Mouse (Mus musculus) ovary, postnatal 10 days (tissue): ENCODE results near the gene Apba3.

ENCODE experiments used
- DNase-seq: peaks from one replicate; pipeline ENCODE4 v3.0.0; 2022; ENCODE audit warnings: low spot score

Apba3 gene

DNA sequence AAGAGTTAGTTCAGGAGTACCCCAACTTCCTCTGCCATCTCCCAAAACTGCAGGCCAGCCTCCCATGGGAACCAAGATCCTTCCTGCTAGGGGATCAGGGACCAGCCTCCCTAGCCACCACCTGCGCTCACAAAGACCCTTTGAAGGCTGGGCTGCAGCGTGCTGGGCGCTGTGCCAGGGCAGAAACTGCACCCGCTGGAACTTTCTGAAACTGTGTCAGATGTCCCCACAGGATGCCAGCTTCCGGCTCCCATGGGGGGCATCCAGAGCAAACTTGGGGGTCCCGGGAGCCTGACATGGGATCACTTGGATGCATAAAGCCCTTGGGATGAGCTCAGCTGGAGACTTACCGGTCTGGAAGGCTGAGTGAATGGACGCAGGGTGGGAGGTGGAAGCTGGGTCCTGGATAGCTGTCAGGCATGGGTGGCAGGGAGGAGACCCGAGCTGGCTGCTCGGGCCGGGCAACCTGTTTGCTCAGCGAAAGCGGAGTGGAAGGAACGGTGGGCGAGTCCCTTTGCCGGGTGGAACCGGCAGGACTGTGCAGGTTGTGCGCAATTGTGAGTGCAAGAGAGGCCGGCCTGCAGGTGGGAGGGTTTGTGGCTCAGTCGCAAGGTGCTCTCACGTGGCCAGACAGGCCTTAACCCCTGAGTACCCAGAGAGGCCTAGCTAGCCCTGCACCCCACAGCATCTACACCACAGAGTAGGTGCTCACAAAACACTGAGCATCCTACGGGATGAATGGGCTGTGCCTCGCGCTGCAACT lies 24.1 kb downstream of the Apba3 start:
- no peak for DNase-seq

DNA sequence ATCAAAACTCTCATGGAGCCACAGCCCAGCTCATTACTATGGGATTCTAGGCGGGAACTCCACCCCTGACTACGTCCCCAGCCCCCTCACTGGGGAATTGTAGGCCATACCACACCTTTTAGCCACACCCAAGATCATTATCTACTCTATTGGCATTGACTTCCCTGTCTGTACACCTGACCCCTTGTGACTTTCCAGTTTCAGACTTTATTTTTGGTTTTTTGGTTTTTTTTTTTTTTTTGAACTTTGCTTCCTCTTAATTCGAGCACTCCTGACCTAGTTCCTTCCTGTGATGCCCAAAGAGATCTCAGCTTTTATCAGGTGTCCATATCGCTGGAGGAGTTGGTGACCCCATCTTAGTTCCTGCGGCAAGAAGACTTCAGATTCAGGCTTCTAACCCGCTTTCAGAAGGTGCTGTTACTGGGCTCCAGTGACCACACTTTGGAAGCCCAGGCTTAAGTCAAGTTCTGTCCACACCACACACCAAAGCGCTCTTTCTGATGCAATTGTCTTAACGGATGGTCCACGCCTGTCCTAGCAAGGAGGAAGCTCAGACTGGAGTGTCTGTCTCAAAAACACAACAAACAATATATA lies 24.8 kb downstream of the Apba3 start, which contains the start of gene Tjp3:
Tjp3 (minus strand) TSS at position 71 of the 594 bp plus-strand sequence.
- no peak for DNase-seq

DNA sequence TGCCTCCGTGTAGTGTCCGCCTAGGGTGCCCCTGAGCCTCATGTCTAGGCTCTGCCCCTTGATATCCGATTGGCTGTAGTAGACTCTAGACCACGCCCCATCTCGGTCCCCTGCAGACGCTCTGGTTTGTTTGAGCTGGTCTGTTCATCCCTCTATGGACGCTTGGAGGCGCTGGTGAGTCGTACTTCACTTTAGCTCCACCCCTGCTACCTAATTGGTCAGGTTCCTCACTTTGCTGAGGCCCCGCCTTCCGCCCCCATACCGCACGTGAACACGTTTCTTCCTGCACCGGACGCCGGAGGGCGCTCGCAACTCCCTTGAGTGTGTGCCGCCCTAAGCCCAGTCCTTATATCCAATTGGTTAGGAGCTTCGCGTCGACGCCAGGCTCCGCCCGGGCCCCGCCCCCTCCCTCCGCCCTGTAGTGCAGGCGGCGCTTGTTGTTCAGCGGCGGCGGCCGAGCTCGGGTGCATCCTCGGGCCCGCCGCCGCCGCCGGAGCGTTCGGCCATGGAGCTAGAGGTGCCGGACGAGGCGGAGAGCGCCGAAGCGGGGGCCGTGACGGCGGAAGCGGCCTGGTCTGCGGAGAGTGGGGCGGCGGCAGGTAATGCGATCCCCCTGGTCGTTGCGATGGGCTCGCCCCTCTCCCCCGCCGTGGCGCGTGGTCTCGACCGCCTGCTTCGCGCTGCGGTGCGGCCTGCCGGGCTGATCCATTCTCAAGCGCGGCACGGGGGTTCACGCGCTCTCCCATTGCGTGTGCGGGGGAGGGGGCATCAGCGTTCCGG lies 26.0 kb downstream of the Apba3 start, which contains the start of gene Pip5k1c:
Pip5k1c (plus strand) TSS at position 410 of the 780 bp plus-strand sequence.
- peak; percentile 90 for DNase-seq

DNA sequence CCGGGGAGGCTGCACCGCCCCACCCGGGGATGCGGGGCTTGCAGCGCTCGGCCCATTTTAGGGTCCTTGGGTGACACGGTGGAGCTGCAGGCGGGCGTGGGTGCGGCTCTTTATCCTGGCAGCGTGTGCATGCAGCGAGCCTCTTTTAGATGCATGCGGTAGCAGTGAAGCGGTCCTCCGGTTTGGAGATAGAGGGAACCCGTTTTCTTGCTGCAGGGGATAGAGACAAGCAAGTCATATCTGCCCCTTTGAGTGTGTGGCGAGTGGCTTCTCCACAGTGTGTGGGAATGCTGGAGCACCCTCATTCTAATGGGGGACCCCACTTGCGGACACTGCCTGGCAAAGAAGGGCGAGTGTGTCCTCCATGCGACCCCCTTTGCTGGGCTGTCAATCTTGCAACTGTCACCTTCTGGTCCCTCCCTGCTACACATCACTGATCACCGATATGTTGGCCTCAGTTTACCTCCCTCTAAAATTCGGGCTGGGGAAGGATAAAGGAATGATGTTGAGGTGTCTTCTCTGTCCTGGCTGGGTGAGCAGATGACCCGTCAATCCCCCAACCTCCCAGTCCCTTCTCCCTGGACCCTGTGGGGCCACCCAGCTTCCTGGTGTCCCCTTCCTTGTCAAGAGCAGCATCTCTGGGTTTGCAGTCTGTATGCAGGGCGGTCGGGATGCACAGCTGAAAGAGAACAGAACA lies 26.7 kb downstream of the Apba3 start:
- DNase-seq, result no peak

DNA sequence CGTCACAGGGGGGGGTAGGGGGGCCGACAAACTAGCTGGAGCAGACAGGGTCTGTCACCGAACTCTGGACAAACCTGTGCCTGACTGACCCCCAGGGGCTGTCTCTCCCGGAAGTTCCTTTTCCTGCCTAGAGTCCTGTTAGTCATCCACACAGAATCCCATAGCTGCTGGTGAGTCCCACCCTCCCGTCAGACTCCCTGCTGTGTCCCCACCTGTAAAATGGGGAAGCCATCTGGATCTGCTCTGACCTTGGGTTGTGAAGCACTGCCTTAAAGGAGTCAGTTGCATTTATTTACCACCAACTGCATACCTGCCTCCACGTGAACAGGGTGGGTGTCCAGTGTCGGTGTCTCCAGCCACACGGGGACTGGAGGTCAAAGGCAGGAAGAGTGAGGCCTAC lies 27.7 kb downstream of the Apba3 start:
- DNase-seq, result no peak

DNA sequence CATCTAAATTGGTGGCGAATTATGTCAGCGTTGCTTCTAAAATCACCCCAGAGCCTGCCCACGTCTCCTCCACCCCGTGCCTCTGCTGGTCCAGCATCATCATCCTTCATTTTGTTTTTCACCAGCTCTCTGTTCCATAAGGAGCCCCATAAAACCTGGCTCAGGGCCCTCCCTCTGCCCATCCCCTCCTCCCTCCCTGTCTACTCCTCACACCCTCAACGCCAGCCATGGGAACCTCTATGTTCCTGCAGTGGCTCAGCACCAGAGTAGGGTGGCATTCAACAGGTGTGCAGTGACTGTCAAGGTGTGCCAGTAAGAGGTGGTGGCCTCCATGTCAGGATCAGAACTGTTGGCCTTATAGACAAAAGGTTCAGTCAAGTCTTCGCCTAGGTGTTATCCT lies 28.4 kb downstream of the Apba3 start:
- no peak for DNase-seq

DNA sequence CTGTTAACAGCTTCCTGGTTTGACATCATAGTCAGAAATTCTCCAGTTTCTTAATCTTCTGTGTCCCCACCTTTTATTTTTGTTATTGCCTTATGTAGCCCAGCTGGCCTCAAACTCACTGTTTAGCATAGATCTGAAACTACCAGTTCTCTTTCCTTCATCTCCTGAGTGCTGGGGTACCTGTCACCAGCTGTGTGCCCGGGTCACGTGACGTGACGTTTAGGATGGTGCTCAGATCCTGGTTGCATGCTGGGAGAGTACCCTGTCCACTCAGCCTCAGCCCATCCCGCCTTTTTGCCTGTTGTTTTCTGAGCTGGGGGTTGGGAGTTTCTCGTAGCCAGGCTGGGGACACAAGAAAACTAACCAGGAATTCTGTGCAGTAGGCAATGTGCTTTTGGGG lies 30.5 kb downstream of the Apba3 start:
- DNase-seq, result no peak

DNA sequence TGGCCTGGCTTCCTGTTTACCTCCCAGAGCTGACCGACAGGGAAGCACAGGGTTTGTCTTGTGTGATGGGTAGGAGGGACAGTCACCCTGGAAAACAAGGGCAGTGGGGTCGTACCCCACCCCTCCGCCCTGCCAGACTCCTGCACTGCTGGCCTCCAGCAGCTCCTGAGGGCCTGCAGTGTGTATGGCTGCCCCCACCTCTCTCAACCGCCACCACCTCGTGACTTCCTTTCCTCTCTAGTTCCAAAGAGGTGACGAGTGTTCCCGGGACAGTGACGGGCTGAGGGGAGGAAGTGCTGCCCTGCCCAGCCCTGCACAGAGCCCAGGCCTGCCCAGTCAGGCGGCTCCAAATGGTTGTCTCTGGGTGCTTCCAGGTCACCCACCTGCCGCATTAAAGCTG lies 31.1 kb downstream of the Apba3 start:
- DNase-seq, result no peak

DNA sequence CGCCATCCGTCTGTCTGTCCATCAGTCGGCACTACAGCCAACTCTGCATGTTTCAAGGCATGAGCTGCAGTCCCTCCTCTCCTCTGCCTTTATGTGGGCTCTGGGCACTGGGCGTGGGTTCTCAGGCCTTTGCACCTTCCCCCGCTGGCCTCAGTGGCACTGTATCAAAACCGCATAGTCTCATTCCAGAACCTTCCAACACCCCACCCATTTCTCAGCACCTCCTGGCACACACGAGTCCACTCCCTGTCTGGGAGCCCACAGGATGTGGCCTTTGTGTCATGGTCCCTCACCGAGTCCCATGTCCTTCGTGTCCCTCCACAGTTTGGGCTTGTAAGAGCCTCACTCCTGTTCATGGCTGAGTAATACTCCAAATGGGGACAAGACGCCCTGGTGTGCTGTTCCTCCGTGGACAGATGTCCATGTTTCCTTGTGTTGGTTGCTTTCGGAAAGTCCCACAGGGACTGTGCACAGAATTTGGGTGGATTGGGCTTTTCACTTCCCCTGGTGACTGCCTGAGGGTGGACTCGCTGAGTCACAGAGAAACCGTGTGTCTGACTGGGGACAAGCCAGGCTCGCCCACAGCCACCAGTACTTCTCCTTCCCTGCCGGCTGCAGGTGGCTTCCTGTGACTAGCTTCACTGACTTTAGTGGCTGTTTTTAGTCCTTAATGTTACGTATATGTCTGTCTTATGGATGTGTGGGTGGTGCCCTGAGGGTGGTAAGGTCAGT lies 31.8 kb downstream of the Apba3 start:
- no peak for DNase-seq

DNA sequence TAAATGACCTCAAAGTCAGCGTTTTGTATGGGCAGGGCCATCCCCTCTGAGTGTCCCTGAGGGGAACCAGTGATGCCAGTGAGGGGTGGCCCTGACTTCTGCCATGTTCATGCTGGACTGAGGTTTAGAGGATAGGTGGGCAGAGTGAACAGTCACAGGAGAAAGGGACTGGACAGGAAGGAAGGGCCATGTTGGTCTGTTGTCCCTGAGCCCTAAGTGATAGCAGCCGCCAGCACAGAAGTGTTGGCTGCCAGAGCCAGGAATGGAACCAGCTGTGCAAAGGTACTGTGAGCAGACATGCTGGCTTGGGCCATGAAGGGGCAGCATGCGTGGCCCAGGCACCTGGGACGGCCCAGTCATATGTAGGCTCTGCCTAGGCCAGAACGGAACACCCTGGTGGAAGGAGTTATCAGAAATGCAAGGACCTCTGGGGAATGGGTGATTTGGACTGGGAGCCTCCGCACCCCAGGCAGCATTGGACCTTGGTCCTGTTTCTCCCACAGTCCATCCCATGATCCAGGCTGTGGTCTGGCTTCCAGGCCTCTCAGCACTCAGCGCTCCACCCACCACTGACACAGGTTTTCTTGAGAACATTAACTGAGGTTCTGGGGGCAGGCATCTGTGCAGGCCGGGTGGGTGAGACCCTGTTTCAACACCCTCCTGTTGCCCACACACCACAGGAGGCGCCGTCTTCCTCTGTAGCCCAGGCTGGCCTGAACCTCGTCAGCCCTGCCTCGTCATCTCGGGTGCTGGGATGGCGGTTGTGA lies 33.0 kb downstream of the Apba3 start:
- no peak for DNase-seq

DNA sequence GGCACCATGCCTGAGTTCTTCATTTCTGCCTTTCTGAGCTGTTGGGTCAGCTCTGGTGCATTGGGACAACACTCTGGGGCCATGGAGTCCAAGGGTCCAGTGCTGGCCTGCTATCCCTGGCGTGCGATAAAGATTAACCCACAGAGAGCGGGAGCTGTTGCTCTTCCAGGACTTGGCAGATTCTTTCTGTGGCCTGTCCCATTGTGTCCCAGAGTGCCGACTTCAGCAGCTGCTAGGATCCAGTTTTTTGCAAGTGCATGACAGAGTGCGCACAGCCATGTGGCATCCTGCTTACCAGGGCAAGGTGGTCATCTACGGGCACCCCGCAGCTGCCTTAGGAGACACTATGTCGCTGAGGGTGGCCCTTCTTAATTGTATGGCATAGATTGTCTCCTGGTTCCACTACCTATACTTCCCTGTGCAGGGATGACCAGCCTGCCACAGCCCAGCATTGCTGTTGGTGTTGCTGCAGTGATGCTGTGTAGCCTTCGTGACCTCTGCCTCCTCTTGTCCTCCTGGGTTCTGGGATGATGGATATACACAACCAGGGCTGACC lies 33.7 kb downstream of the Apba3 start:
- DNase-seq, result no peak

DNA sequence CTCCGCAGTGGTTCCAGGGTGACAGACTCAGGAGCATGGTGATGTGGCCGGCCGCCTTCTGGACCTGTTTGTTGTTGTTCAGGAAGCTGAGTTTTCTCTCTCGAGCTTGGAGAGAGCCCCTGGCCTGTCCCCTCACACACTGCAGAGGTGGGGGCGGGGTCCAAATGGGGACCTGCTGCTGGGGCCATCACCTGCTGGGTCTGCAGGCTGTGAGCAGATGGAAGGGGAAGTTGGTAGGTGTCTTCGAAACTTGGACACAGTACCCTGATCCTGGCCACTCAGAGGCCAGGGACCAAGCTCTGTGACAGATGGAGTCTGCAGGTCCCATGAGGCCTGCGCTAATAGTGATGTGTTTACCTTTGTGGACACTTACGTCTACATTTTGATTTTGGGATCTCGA lies 34.6 kb downstream of the Apba3 start:
- DNase-seq, result no peak

DNA sequence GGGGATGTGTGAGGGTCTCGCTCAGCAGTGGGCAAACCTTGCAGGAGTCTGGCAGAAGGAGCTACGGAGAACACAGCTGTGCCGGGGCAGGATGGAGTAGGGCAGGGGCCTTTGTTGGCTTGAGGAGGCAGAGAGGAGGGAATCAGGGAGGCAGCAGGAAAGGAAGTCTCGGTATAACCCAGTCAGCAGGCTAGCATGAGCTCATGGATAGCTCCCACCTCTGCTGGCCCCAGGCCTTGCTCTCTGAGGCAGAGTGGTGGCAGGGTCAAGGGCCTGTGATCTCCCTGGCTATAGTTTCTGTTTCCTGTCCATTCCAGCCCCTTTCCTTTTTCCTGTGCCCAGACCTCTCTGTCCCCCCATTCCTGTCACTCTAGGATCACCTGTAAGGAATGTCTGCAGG lies 35.5 kb downstream of the Apba3 start:
- no peak for DNase-seq

DNA sequence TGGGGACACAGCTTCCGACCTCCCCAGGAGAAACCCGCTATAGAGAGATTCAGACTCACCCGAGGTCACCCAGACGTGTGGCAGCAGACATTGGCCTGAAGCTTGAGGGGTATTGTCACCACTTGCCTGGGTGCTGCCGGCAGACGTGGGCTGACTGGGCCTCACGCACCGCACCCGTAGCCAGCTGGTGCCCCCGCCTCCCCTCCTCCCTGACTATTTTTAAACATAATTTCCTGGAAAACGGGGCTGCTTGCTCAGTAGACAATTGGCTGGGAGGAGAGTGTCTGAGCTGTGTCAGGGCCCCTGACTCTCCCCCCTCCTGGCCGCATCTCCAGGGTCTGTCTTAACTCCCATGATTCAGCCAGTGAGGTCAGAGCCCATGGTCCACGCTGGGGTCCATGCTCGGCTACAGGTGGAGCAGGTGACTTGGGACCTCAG lies 36.0 kb downstream of the Apba3 start:
- DNase-seq, result no peak

DNA sequence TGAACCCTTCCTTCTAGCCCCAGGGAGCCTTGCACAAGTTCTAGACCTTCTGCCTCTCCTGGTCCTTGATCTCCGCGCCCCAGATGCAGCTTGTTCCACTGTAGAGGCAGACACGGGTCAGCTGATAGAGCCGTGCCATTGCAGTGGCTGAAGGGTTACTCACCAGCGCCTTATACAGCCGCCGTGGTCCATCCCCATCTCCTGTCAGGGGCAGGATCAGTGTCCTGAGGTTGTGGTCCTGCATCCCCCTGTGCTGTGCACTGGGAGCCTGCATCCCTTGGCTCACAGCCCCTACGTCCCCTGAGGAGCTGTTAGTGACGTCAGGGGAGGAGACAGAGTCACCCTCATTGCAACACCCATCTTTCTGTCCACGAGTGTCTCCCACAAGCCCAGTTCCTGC lies 36.5 kb downstream of the Apba3 start:
- no peak for DNase-seq

DNA sequence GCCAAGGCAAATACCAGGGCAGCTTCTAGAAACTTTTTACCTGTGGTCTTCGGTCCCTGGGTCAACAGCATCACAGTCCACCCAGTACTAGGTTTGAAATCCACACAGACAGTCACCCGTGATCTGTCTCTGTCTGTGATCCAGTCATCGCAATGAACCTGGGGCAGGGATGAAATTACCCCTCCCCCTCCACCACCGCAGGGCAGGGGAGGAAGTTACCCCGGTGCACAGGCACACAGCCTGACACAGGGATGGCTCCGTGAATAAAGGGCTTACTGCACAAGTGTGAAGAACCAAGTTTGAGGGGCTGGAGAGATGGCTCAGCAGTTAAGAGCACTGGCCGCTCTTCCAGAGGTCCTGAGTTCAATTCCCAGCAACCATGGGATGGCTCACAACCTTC lies 37.0 kb downstream of the Apba3 start:
- DNase-seq, result no peak

DNA sequence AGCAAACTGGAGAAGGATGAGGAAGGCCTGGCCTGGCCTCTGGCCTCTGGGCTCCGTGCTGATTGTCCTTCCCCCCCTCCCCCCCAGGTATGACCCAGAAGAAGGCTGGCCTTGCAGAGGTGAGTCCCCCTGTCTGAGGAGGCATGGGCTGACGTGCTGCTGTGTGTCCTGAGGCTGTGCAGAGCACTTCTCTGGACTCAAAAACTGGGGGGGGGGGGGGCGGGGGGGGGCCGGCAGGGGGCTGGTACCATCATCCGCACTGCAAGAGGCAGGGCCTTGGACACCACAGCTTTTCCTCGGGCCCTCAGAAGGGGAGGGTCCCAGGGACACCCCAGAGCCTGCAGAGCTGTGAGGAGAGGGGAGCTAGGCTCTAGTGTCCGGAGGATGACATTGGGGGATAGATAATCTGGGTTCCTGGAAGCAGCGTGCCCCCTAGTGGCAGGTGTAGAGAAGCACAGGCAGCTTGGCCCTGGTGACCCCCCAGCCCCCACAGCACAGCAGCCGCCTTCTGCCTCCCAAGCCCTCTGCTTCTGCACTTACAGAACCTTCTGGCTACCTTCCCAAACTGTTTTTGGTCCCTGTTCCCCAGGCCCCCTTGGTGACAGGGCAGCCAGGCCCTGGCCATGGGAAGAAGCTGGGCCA lies 38.0 kb downstream of the Apba3 start:
- DNase-seq, result no peak

DNA sequence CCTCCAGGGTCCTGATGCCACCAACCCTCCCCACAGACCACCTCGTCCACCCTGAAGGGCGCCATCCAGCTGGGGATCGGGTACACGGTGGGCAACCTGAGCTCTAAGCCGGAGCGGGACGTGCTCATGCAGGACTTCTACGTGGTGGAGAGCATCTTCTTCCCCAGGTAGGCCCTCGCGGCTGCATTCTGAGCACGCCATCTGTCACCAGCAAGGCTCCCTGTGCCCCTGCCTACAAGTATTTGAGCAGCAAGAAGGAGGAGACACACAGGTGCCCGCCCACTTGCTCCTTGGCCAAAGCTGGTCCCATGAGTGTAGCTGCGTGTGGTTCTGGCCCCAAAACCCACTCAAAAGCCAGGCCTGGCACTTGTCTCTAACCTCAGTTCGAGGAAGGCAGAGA lies 38.9 kb downstream of the Apba3 start:
- DNase-seq, result no peak

DNA sequence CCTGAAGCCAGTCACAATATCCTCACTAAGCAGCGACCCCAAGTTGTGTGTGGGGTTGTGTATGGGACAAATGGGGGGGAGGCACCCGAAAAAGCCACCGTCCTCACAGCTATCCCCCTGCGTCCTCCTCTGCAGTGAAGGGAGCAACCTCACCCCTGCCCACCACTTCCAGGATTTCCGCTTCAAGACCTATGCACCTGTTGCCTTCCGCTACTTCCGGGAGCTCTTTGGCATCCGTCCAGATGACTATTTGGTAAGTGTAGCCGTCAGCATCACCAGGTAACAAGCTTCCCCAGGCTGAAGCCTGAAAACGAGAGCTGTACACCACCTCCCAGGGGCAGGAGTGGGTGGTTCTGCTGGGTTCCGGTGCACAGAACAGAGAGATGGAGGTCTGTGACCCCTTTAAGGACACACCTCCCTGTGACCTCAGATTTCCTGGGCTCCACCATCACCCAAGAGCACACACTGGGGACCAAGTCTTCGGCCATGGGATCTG lies 39.5 kb downstream of the Apba3 start:
- DNase-seq, result no peak
